Mouse (Mus musculus) testis, adult 2 months (tissue): ENCODE measurements at regions not wholly inside any gene's neighbourhood (a gene's known extent, or its start where the extent isn't known, plus 50 kb on each side); places are given as distances from the start of the nearest gene placed in this dataset.

Source experiments
- CTCF ChIP-seq: fragments of 200-500 bp; IDR thresholded peaks from 2 replicates; pipeline ENCODE4 v1.5.1; 2012; ENCODE audit warnings: low read depth, mild to moderate bottlenecking, inconsistent platforms, low read length, moderate library complexity; ENCODE audit not compliant: control insufficient read depth, insufficient read depth, insufficient replicate concordance
- POLR2A ChIP-seq: fragments of 200-500 bp; IDR thresholded peaks from 2 replicates; pipeline ENCODE4 v1.6.1; 2012; ENCODE audit warnings: low read depth, mild to moderate bottlenecking, inconsistent platforms, low read length, moderate library complexity; ENCODE audit not compliant: control insufficient read depth

DNA sequence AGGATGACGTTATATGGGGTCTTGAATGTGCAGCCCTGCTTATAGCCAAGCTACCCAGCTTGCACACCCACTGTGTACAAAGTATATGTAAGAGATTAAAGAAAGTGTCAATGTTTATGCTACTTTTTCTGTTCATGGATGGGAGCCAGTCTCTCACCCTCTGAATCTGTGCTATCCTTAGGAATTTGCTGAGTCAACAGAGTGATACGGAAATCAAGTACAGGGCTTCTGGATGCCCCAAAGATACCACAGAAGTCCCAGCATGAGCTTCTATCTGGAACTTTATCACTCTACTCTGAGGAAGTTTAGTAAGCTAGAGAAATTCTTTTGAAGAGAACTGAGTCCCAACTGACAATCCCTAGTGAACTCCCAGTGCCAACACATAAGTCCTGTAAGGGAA is 195.9 kb downstream of the Gm826 start:
- TF ChIP-seq CTCF (no peak), POLR2A (no peak)
